Mouse (Mus musculus) lung, adult 2 months (tissue): ENCODE data around the gene Kcnq5.

ENCODE experiments used
- CTCF ChIP-seq: fragments of 200-500 bp; IDR thresholded peaks from 2 replicates; pipeline ENCODE4 v1.5.1; 2011; ENCODE audit warnings: mild to moderate bottlenecking, low read length, control low read depth; ENCODE audit not compliant: insufficient read depth
- POLR2A ChIP-seq: fragments of 200-500 bp; IDR thresholded peaks from 2 replicates; pipeline ENCODE4 v1.6.1; 2011; ENCODE audit warnings: low read depth, mild to moderate bottlenecking, control low read depth, low read length, borderline replicate concordance; ENCODE audit errors: extremely low read depth

DNA sequence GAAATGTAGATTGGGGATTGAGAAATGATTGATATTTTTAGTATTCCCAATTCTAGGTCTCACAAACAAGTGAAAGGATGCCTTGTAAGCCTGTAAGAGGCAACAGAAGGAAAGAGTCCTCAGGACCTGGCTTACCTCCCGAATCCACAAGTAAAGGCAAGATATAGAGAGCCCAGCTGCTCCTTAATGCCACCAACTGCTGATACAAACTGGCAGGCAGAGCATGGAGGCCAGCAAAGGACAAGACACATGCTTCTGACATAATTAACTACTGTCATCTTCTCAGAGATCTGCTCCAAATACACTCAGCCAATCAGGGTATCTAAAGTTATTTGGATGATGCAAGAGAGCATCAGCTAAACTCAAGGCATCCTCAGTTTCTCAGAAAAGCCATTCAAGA lies 93.3 kb downstream of the Kcnq5 start:
- no peak for TF ChIP-seq CTCF
- TF ChIP-seq POLR2A = no peak
